Mouse (Mus musculus): Measurements from ENCODE around the gene Rufy4. TPM values are rescaled to one million over a fixed set of nuclear protein-coding genes. Genes with fewer than 3 reads are reported as not detected.

Rufy4 gene
- polyA plus RNA-seq (2017; shearing (Covaris generic)) = not detected

GRCm38 (mm10) chr1:74124991-74125552, at the start of gene Rufy4:
Rufy4 (plus strand) TSS chr1:74125541.

GRCm38 (mm10) chr1:74124021-74124981, 1.0 kb upstream of the Rufy4 start, which contains the start of gene Tns1:
Tns1 (minus strand) TSS chr1:74124449.

GRCm38 (mm10) chr1:74153461-74154184, 28.3 kb downstream of the Rufy4 start, which contains the start of gene Cxcr2:
Cxcr2 (plus strand) TSS chr1:74153989.

GRCm38 (mm10) chr1:74194445-74194844, 69.1 kb downstream of the Rufy4 start, which contains the start of gene Cxcr1:
Cxcr1 (minus strand) TSS chr1:74194631.

Other genes starting within 250 kb of the Rufy4 start
- gene Tns1, start 1.1 kb upstream of the Rufy4 start, polyA plus RNA-seq (2017; shearing (Covaris generic)) = 1.5 TPM
- gene Cxcr2, start 28.4 kb downstream of the Rufy4 start, polyA plus RNA-seq (2017; shearing (Covaris generic)) = not detected
- gene Cxcr1, start 69.1 kb downstream of the Rufy4 start, polyA plus RNA-seq (2017; shearing (Covaris generic)) = not detected
- 944 TPM for gene Arpc2, start 110.5 kb downstream of the Rufy4 start, polyA plus RNA-seq (2017; shearing (Covaris generic))
- not detected for gene Gpbar1, start 153.0 kb downstream of the Rufy4 start, polyA plus RNA-seq (2017; shearing (Covaris generic))
- 242 TPM for gene Aamp, start 159.2 kb downstream of the Rufy4 start, polyA plus RNA-seq (2017; shearing (Covaris generic))
- 36.7 TPM for gene Pnkd, start 159.4 kb downstream of the Rufy4 start, polyA plus RNA-seq (2017; shearing (Covaris generic))
- gene Tmbim1, start 180.1 kb downstream of the Rufy4 start, polyA plus RNA-seq (2017; shearing (Covaris generic)) = 7.9 TPM
- not detected for gene Catip, start 236.6 kb downstream of the Rufy4 start, polyA plus RNA-seq (2017; shearing (Covaris generic))
- gene Slc11a1, start 249.7 kb downstream of the Rufy4 start, polyA plus RNA-seq (2017; shearing (Covaris generic)) = not detected